Mouse (Mus musculus) liver, embryonic 16.5 days (tissue): ENCODE results near the gene Abcb5. TPM values are rescaled to one million over a fixed set of nuclear protein-coding genes. Genes with fewer than 3 reads are reported as not detected.
"Not testable (repeated sequence)": the region's sequence is repeated elsewhere in the genome, so short reads cannot be mapped to it uniquely, and the experiment has no call there.

Experiments used
- ATAC-seq: fragments of 200-750 bp; cut with Nextera tagmentation; 2 replicates; pipeline ENCODE4 v1.8.0; 2017; ENCODE audit warnings: low read depth, mild to moderate bottlenecking, moderate number of reproducible peaks, moderate library complexity
- H3K27ac ChIP-seq: fragments of 300-500 bp; sonication (generic); 2 replicates; pipeline ENCODE4 v1.5.1; 2014; ENCODE audit warnings: mild to moderate bottlenecking, low read length
- H3K27me3 ChIP-seq: fragments of 300-500 bp; sonication (generic); 2 replicates; pipeline ENCODE4 v1.6.1; 2014; ENCODE audit warnings: low read depth, low read length, mixed read lengths; ENCODE audit not compliant: control insufficient read depth, insufficient read depth
- H3K36me3 ChIP-seq: fragments of 300-500 bp; sonication (generic); 2 replicates; pipeline ENCODE4 v1.6.1; 2014; ENCODE audit warnings: mild to moderate bottlenecking; ENCODE audit not compliant: control insufficient read depth, insufficient read depth
- H3K4me1 ChIP-seq: fragments of 300-500 bp; sonication (generic); 2 replicates; pipeline ENCODE4 v1.6.1; 2014; ENCODE audit warnings: low read depth, low read length, mixed read lengths; ENCODE audit not compliant: control insufficient read depth
- H3K4me2 ChIP-seq: fragments of 300-500 bp; sonication (generic); 2 replicates; pipeline ENCODE4 v1.6.1; 2014; ENCODE audit warnings: low read depth, low read length, mixed read lengths
- H3K4me3 ChIP-seq: fragments of 300-500 bp; sonication (generic); 2 replicates; pipeline ENCODE4 v1.5.1; 2014; ENCODE audit warnings: low read depth, mild to moderate bottlenecking, low read length
- H3K9ac ChIP-seq: fragments of 300-500 bp; sonication (generic); 2 replicates; pipeline ENCODE4 v1.6.1; 2014; ENCODE audit warnings: low read depth, low read length
- H3K9me3 ChIP-seq: fragments of 300-500 bp; sonication (generic); replicated peaks from 2 replicates; pipeline ENCODE4 v1.6.1; 2016; ENCODE audit warnings: low read length; ENCODE audit not compliant: control insufficient read depth
- WGBS: fragments of 180-500 bp; shearing (Covaris S2); extraction: QIAGEN DNeasy Blood & Tissue Kit; methylation state at CpG from one replicate; pipeline ENCODE4 v1.1.7; 2014; ENCODE audit not compliant: insufficient replicate concordance; 5-methylcytosine and 5-hydroxymethylcytosine counted together
- polyA plus RNA-seq: library from polyadenylated mRNA; unstranded; fragments of >200 nt; fragmentation: Nextera tagmentation; extraction: Ambion mirVana; gene quantifications from 2 replicates; pipeline ENCODE4 v1.2.1, GENCODE M21; 2015

Gene Abcb5
- polyA plus RNA-seq = not detected in 2 replicates

DNA sequence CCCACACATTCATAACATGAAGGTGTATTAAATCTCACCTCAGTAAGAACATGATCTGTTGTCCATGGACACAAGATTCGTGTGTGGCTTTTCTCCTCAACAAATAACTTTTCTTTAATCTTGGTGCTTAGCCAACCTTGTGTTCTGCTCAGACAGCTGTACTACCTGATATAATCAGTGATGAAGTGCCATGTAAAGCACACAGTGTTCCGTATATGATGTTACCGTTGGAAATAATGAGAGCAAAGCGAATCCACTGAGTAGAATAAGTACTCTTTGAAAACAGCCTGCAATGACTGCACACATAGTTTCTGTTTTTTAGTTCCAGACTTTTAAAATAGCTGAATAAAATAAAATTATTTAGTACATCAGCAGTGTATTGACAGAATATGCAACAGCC is at the start of gene Abcb5:
Abcb5 (minus strand) TSS at position 101 of the 400 bp plus-strand sequence.
- ATAC-seq = no peak
- 68% methylated on average over 4 of the region's 4 CpGs for WGBS

DNA sequence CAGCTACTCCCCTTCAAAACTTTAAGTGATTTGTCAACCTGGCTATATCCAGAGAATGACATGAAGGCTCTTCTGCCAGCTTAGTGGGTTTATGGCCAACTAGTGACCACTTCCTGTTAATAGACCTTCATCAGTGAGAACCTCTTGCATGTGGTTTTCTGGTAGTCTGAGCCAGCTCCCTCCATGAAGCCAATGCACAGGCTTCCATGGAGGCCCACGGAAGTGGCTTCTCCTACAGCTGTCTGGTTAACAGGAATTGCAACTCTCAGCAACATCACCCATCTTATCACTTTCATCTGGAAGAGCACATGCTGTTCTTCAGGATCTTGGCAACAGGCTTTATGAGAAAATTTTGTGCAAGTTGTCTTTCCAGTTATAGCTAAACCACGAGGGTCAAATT is 33.0 kb upstream of the Abcb5 start:
- H3K4me3 ChIP-seq = no peak overlapping the region
- no peak overlapping the region for H3K27ac ChIP-seq
- no peak overlapping the region for H3K4me2 ChIP-seq
- no peak for ATAC-seq
- H3K9ac ChIP-seq = no peak overlapping the region
- H3K27me3 ChIP-seq = no peaks in the 10 kb centered on the region
- no peaks in the 10 kb centered on the region for H3K9me3 ChIP-seq
- no peaks in the 10 kb centered on the region for H3K36me3 ChIP-seq
- 19% methylated on average over 2 of the region's 2 CpGs for WGBS
- no peaks in the 10 kb centered on the region for H3K4me1 ChIP-seq

More for the DNA sequence above, at the start of gene Abcb5:
- no peaks in the 10 kb centered on the region for H3K36me3 ChIP-seq
- no peak within 1 kb of the TSS for H3K4me2 ChIP-seq
- no peak within 1 kb of the TSS for H3K9ac ChIP-seq
- H3K9me3 ChIP-seq = no peaks in the 10 kb centered on the region
- H3K4me3 ChIP-seq = no peak within 1 kb of the TSS
- no peaks in the 10 kb centered on the region for H3K4me1 ChIP-seq
- no peak within 1 kb of the TSS for H3K27ac ChIP-seq
- no peaks in the 10 kb centered on the region for H3K27me3 ChIP-seq

DNA sequence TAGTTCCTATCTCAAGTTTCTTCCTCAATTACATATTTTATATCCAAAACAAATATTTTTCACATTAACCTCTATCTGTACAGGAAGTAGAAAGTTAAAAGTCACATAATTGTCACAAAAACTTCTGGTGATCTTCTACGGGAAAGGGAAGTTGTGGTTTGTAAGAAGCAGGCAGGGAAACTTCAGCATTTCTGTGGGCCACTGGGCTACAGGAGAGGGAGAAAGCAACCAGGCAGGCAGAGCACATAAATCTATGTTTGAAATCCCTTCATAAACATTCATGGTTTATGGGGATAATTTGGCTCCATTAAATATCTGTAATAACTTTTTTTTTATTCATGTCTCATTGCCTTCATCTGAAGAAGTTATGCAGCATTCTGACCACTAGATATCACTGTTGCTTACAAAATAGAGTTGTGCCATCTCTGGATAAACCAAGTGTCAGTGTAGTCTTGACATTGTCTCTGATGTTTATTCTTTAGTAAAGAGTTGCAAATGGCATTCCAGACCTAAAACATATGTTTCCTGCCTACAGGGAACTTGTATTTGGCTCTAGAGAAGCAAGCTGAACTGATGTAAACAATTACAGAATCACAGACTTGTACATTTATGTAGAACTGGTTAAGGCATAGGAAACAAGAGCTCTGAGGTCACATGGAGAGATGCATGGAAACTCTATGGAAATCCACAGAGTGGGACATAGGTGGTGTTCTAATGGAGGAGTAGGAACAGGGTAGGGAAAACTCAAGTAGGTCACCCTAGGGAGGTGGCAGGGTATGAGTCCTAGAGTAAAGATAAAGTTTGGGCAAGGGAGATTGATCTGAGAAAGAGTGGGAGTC is 28.3 kb upstream of the Abcb5 start:
- H3K9ac ChIP-seq = no peak overlapping the region
- H3K4me1 ChIP-seq = no peaks in the 10 kb centered on the region
- no peak overlapping the region for H3K4me2 ChIP-seq
- no peaks in the 10 kb centered on the region for H3K27me3 ChIP-seq
- ATAC-seq = no peak
- 13% methylated on average over 1 of the region's 1 CpGs for WGBS
- no peaks in the 10 kb centered on the region for H3K36me3 ChIP-seq
- no peak overlapping the region for H3K27ac ChIP-seq
- H3K4me3 ChIP-seq = no peak overlapping the region
- H3K9me3 ChIP-seq = no peaks in the 10 kb centered on the region

DNA sequence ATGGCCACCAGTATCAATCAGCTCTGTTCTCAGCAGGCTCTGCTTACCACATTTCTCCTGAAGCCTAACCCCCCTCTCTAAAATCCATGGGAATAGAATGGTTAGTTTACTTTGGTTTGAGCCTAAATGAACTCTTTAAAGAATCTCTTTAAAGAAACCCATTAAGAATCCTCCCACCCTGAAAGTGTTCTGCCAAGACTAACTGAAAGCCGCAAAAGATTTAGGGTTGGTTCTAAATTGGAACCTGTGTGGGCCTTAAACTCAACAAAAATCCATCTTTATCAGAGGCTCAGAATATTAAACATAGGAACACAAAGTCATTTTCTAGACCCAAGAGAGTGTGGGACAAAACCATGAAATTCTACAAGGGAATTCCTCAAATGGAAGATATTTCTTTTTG is 18.6 kb upstream of the Abcb5 start:
- Histone ChIP-seq H3K4me1 (no peaks in the 10 kb centered on the region), H3K9me3 (no peaks in the 10 kb centered on the region), H3K36me3 (no peaks in the 10 kb centered on the region), H3K4me3 (no peak overlapping the region), H3K27ac (no peak overlapping the region), H3K9ac (no peak overlapping the region), H3K4me2 (no peak overlapping the region), H3K27me3 (no peaks in the 10 kb centered on the region)
- 73% methylated on average over 1 of the region's 1 CpGs for WGBS
- ATAC-seq = no peak

DNA sequence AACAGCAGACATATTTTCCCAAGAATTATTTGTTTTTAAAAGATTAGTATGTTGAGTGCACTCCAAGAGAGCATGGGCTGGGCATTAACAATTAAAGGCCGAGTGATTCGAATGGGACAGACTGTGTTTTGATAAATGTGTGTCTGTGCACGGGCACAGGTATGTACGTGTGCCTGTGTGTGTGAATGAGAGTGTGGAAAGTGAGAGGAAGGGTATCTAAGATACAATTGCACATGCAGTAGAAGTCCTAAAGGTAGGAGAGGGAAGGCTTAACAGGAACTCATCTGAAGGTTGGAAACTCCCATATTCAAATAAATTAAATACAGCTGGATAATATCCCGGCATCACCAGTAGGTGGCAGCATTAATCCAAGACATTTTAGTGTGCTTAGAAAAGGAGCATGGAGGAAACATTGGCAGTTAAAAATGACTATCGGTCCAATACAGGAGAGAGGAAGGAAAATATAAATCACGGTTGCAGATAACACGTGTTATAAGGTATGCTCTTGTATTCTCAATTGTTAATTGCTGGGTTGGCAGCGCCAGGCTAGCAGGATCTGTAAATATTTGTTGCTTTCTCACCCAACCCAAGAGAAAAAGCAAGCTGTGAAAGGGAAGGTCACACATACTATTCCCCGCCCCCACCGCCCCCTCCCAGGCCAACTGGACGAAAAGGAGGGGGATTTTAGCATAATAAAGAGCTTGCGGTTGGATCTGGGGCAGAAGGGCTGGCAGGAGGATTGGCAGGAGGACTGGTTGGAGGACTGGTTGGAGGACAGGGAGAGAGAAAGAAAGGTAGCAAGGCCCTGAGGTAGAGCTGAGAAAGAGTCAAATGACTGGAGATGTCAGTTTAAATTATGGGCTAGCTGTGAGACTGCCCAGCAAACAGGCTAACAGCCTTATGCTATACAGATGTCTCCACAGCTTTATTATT is 35.6 kb downstream of the Abcb5 start:
- ATAC-seq = no peak
- no peak overlapping the region for H3K4me2 ChIP-seq
- no peaks in the 10 kb centered on the region for H3K27me3 ChIP-seq

DNA sequence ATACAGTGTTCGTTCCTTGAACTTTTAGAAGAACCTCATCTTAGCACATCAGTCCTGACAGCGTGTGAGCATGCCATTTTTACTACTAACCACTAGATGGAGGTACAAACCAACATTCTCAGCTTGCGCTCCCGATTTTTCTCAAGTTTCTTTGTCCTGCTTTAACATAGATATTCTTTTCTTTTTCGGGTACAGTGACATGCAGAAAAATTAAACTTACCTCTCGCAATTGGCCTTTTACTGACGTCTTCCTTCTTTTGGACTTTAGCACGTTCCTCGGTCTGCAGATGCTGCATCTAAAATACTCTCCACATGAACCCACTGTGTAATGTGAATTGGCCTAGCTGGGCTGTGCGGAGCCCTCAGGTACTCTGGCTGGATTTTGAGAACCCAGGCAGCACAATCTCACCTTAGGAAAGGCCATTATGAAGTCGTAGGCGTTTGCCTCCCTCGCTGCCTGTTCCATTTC is 39.4 kb downstream of the Abcb5 start:
- WGBS = 15% methylated on average over 13 of the region's 13 CpGs
- Histone ChIP-seq H3K9me3 (no peaks in the 10 kb centered on the region), H3K4me3 (no peak overlapping the region), H3K4me2 (no peak overlapping the region), H3K36me3 (no peaks in the 10 kb centered on the region), H3K27ac (no peak overlapping the region), H3K4me1 (no peaks in the 10 kb centered on the region), H3K27me3 (no peaks in the 10 kb centered on the region), H3K9ac (no peak overlapping the region)
- ATAC-seq = no peak

More for the DNA sequence above, 35.6 kb downstream of the Abcb5 start:
- Histone ChIP-seq H3K4me3 (no peak overlapping the region), H3K9me3 (no peaks in the 10 kb centered on the region), H3K27ac (no peak overlapping the region), H3K36me3 (no peaks in the 10 kb centered on the region), H3K9ac (no peak overlapping the region), H3K4me1 (no peaks in the 10 kb centered on the region)
- 20% methylated on average over 13 of the region's 13 CpGs for WGBS

DNA sequence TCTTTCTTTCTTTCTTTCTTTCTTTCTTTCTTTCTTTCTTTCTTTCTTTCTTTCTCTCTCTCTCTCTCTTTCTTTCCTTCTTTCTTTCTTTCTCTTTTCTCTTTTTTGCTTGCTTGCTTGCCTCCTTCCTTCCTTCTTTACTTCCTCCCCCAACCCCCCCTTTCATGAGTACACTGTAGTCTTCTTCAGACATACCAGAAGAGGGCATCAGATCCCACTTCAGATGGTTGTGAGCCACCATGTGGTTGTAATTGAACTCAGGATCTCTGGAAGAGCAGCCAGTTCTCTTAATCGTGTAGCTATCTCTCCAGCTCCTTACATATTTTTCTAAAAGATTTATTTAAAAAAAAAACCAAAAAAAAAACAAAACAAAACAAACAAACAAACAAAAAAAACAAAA is 42.3 kb downstream of the Abcb5 start:
- H3K4me3 ChIP-seq, H3K27ac ChIP-seq, H3K9me3 ChIP-seq, H3K4me1 ChIP-seq, H3K4me2 ChIP-seq, ATAC-seq, H3K9ac ChIP-seq, H3K36me3 ChIP-seq, H3K27me3 ChIP-seq: not testable (repeated sequence)
- 19% methylated on average over 1 of the region's 1 CpGs for WGBS

DNA sequence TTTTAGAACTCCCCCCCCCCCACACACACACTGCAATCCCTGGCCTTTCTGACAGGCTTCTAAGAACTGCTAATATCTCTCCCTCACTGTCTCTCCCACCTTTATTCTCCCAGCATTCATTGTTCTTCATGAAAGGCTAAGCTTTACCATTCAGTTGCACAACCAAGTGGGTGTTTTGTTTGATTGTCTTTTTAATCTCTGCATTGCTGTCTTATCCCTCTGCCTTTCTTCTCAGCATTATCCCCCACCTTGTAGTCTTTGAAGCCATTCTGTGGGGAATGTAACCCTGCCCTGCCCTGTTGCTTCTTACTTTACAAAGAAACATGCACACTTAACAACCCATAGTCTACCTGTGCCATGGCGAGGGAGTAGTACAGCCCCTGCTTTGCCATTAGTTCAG is 48.5 kb downstream of the Abcb5 start:
- H3K27me3 ChIP-seq = no peaks in the 10 kb centered on the region
- no peak overlapping the region for H3K4me3 ChIP-seq
- 43% methylated on average over 1 of the region's 1 CpGs for WGBS
- H3K4me2 ChIP-seq = no peak overlapping the region
- H3K36me3 ChIP-seq = no peaks in the 10 kb centered on the region
- H3K27ac ChIP-seq = no peak overlapping the region
- H3K9me3 ChIP-seq = no peaks in the 10 kb centered on the region
- H3K4me1 ChIP-seq = no peaks in the 10 kb centered on the region
- no peak for ATAC-seq
- no peak overlapping the region for H3K9ac ChIP-seq

DNA sequence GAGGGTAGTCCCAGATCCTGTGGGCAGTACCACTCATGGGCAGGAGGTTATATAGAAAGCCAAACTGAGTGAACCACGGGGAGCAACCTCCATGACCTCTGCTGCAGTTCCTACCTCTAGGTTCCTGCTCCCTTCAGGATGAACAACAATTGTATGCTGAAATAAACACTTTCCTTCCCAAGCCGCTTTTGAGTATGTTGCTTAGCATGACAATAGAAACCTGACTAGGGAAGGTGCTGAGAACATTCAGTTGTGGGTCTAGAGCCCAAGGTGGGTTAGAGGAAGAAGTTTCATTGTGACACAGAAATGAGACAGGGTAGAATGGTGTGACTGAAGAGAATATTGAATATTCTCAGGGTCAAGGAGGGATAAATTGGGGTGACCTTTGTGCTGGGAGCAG is 55.9 kb downstream of the Abcb5 start:
- no peak overlapping the region for H3K4me2 ChIP-seq
- no peaks in the 10 kb centered on the region for H3K9me3 ChIP-seq
- H3K4me3 ChIP-seq = no peak overlapping the region
- H3K27me3 ChIP-seq = no peaks in the 10 kb centered on the region
- ATAC-seq = no peak
- WGBS = 38% methylated on average over 2 of the region's 2 CpGs
- H3K4me1 ChIP-seq = no peaks in the 10 kb centered on the region
- no peak overlapping the region for H3K27ac ChIP-seq
- no peaks in the 10 kb centered on the region for H3K36me3 ChIP-seq
- H3K9ac ChIP-seq = no peak overlapping the region
